Mouse (Mus musculus): Measurements from ENCODE around the gene Golga4. TPM values are rescaled to one million over a fixed set of nuclear protein-coding genes. Genes with fewer than 3 reads are reported as not detected.
A peak's percentile ranks its signal among the peaks of the same experiment; 100 is the strongest.

Gene Golga4
- 30.6 and 35.6 TPM in 2 replicates for polyA plus RNA-seq (2015; fragmentation: Nextera tagmentation; extraction: Ambion mirVana)

DNA sequence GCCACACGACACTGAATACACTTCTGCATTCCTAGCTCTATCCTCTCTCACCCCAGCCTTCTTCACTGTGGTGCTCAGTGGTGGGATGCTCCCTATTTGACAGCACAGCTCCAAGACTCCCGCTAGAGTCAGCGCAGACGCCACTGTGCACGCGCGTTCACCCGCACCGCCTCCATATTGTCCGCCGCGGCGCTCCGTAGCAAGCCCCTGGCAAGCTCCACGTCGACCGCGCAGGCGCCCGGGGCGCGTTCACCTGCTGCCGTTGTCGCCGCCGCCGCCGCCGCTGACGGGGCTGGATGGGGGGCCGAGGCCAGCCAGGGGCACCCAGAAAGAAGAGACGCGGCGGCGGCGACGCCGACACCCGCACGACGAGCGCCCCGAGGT, at the start of gene Golga4:
TSS of gene Golga4 (plus strand) at position 248 of the 384 bp plus-strand sequence.
- DNase-seq (ENCODE audit: low spot score) (peak; percentile 90), ATAC-seq (peak; percentile 91)
- H3K4me3 ChIP-seq (ENCODE audit: low read depth, low read length) = peak within 1 kb of the TSS; percentile 90
- WGBS = under 1% methylated on average over 38 of the region's 43 CpGs
- peak within 1 kb of the TSS; percentile 68 for H3K9ac ChIP-seq (replicated peaks; ENCODE audit: low read depth)
- peak within 1 kb of the TSS; percentile 66 for H3K27ac ChIP-seq (ENCODE audit: low read length)
- TF ChIP-seq CTCF (IDR thresholded peaks at IDR 0.05) (no peak), EP300 (IDR thresholded peaks at IDR 0.05) (no peak)
- no peaks in the 10 kb centered on the region for H3K9me3 ChIP-seq (ENCODE audit: low read length)
- H3K27me3 ChIP-seq (replicated peaks; ENCODE audit: insufficient read depth, low read length) = no peaks in the 10 kb centered on the region
- peak within 1 kb of the TSS; percentile 93 for H3K4me2 ChIP-seq (replicated peaks; ENCODE audit: low read depth, low read length)
- H3K4me1 ChIP-seq (ENCODE audit: insufficient read depth, low read depth, low read length) = peaks cover 10% of the 10 kb centered on the region; the same call in 1 of the 2 replicates
- no peaks in the 10 kb centered on the region for H3K36me3 ChIP-seq (ENCODE audit: insufficient read depth, low read length)

- H3K9ac ChIP-seq (replicated peaks; ENCODE audit: low read depth) = no peak overlapping the region
- H3K27me3 ChIP-seq (replicated peaks; ENCODE audit: insufficient read depth, low read length) = no peaks in the 10 kb centered on the region
- no peaks in the 10 kb centered on the region for H3K36me3 ChIP-seq (ENCODE audit: insufficient read depth, low read length)
- WGBS = 24% methylated on average over 5 of the region's 6 CpGs
- no peak overlapping the region for H3K27ac ChIP-seq (ENCODE audit: low read length)
- DNase-seq (ENCODE audit: low spot score) (no peak), ATAC-seq (no peak; the same call in 1 of the 2 replicates)
- no peak overlapping the region for H3K4me2 ChIP-seq (replicated peaks; ENCODE audit: low read depth, low read length)
- TF ChIP-seq CTCF (IDR thresholded peaks at IDR 0.05) = no peak
- no peak for TF ChIP-seq EP300 (IDR thresholded peaks at IDR 0.05)
- no peaks in the 10 kb centered on the region for H3K9me3 ChIP-seq (ENCODE audit: low read length)
- no peaks in the 10 kb centered on the region; the same call in 1 of the 2 replicates for H3K4me1 ChIP-seq (ENCODE audit: insufficient read depth, low read depth, low read length)
- H3K4me3 ChIP-seq (ENCODE audit: low read depth, low read length) = no peak overlapping the region
Measured at GRCm38 (mm10) chr9:118456405-118456804, 49.7 kb upstream of the Golga4 start.

- Histone ChIP-seq H3K4me3 (ENCODE audit: low read depth, low read length) (no peak overlapping the region), H3K27me3 (replicated peaks; ENCODE audit: insufficient read depth, low read length) (no peaks in the 10 kb centered on the region), H3K9ac (replicated peaks; ENCODE audit: low read depth) (no peak overlapping the region), H3K36me3 (ENCODE audit: insufficient read depth, low read length) (no peaks in the 10 kb centered on the region), H3K4me2 (replicated peaks; ENCODE audit: low read depth, low read length) (no peak overlapping the region), H3K9me3 (ENCODE audit: low read length) (no peaks in the 10 kb centered on the region), H3K4me1 (ENCODE audit: insufficient read depth, low read depth, low read length) (no peaks in the 10 kb centered on the region; the same call in 1 of the 2 replicates), H3K27ac (ENCODE audit: low read length) (no peak overlapping the region)
- TF ChIP-seq EP300 (IDR thresholded peaks at IDR 0.05) (no peak), CTCF (IDR thresholded peaks at IDR 0.05) (no peak)
- ATAC-seq (no peak), DNase-seq (ENCODE audit: low spot score) (no peak)
- 17% methylated on average over 5 of the region's 5 CpGs for WGBS
Measured at GRCm38 (mm10) chr9:118458039-118458438, 48.0 kb upstream of the Golga4 start.

DNA sequence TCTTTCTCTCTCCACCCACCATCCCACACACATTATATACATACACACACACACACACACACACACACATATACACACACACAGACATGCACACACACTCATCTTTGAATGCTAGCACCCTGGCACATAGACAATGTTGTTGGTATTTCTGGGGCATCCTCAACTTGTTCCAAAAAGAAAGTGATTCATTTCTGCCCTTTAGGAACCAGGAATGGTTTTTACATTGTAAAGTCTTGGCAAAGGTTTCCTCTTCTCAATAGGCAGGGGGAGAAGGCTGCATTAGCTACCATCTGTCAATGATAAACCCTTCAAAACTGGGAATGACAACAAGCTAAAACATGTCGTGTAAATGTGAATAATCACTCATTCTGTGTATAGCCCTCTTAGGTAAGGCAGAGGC, 42.0 kb upstream of the Golga4 start:
- DNase-seq (ENCODE audit: low spot score) (no peak), ATAC-seq (no peak)
- H3K4me3 ChIP-seq (ENCODE audit: low read depth, low read length) = no peak overlapping the region
- H3K27ac ChIP-seq (ENCODE audit: low read length) = no peak overlapping the region
- TF ChIP-seq EP300 (IDR thresholded peaks at IDR 0.05) = no peak
- no peak for TF ChIP-seq CTCF (IDR thresholded peaks at IDR 0.05)
- no peaks in the 10 kb centered on the region for H3K9me3 ChIP-seq (ENCODE audit: low read length)
- H3K4me2 ChIP-seq (replicated peaks; ENCODE audit: low read depth, low read length) = no peak overlapping the region
- H3K4me1 ChIP-seq (ENCODE audit: insufficient read depth, low read depth, low read length) = no peaks in the 10 kb centered on the region
- WGBS = 39% methylated on average over 1 of the region's 1 CpGs
- peaks cover 12% of the 10 kb centered on the region; the same call in 1 of the 2 replicates for H3K27me3 ChIP-seq (replicated peaks; ENCODE audit: insufficient read depth, low read length)
- no peaks in the 10 kb centered on the region for H3K36me3 ChIP-seq (ENCODE audit: insufficient read depth, low read length)
- H3K9ac ChIP-seq (replicated peaks; ENCODE audit: low read depth) = no peak overlapping the region

GRCm38 (mm10) chr9:118468301-118468700, 37.8 kb upstream of the Golga4 start:
- H3K4me3 ChIP-seq (ENCODE audit: low read depth, low read length) = no peak overlapping the region

GRCm38 (mm10) chr9:118469272-118469671, 36.8 kb upstream of the Golga4 start:
- Histone ChIP-seq H3K4me2 (replicated peaks; ENCODE audit: low read depth, low read length) (no peak overlapping the region), H3K36me3 (ENCODE audit: insufficient read depth, low read length) (no peaks in the 10 kb centered on the region), H3K27ac (ENCODE audit: low read length) (no peak overlapping the region), H3K27me3 (replicated peaks; ENCODE audit: insufficient read depth, low read length) (peaks cover 17% of the 10 kb centered on the region; the same call in 1 of the 2 replicates), H3K9me3 (ENCODE audit: low read length) (no peaks in the 10 kb centered on the region), H3K9ac (replicated peaks; ENCODE audit: low read depth) (no peak overlapping the region), H3K4me1 (ENCODE audit: insufficient read depth, low read depth, low read length) (no peaks in the 10 kb centered on the region), H3K4me3 (ENCODE audit: low read depth, low read length) (no peak overlapping the region)
- ATAC-seq (no peak), DNase-seq (ENCODE audit: low spot score) (no peak)
- WGBS = 21% methylated on average over 16 of the region's 16 CpGs
- TF ChIP-seq CTCF (IDR thresholded peaks at IDR 0.05) = no peak
- TF ChIP-seq EP300 (IDR thresholded peaks at IDR 0.05) = no peak

More at GRCm38 (mm10) chr9:118468301-118468700, 37.8 kb upstream of the Golga4 start:
- Histone ChIP-seq H3K4me1 (ENCODE audit: insufficient read depth, low read depth, low read length) (no peaks in the 10 kb centered on the region), H3K9ac (replicated peaks; ENCODE audit: low read depth) (no peak overlapping the region), H3K9me3 (ENCODE audit: low read length) (no peaks in the 10 kb centered on the region), H3K27me3 (replicated peaks; ENCODE audit: insufficient read depth, low read length) (peaks cover 16% of the 10 kb centered on the region; the same call in 1 of the 2 replicates), H3K36me3 (ENCODE audit: insufficient read depth, low read length) (no peaks in the 10 kb centered on the region), H3K27ac (ENCODE audit: low read length) (no peak overlapping the region), H3K4me2 (replicated peaks; ENCODE audit: low read depth, low read length) (no peak overlapping the region)
- 5% methylated on average over 14 of the region's 14 CpGs for WGBS
- no peak for TF ChIP-seq CTCF (IDR thresholded peaks at IDR 0.05)
- no peak for TF ChIP-seq EP300 (IDR thresholded peaks at IDR 0.05)
- DNase-seq (ENCODE audit: low spot score) (no peak), ATAC-seq (no peak)

DNA sequence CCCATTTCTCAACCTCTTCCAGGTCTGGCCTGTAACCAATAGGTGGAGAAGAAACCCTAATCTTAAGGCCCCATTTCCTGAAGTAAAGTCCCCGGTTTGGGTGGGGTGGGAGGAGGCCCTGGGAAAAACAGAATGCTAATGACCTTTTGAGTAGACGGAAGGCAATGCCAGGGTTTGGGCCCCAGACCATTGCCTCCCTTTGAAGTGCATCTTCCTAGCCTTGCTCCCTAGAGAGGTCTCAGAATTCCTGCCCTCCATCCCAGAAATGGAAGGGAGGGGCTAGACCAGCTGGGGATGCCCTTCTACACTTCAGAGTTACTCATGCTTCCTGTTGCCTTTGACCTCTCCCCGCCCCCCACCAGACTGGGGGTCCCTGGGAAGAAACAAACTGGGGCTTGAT, 34.8 kb upstream of the Golga4 start:
- Histone ChIP-seq H3K27me3 (replicated peaks; ENCODE audit: insufficient read depth, low read length) (peaks cover 37% of the 10 kb centered on the region), H3K4me2 (replicated peaks; ENCODE audit: low read depth, low read length) (no peak overlapping the region), H3K4me3 (ENCODE audit: low read depth, low read length) (no peak overlapping the region), H3K36me3 (ENCODE audit: insufficient read depth, low read length) (no peaks in the 10 kb centered on the region), H3K4me1 (ENCODE audit: insufficient read depth, low read depth, low read length) (no peaks in the 10 kb centered on the region), H3K9ac (replicated peaks; ENCODE audit: low read depth) (no peak overlapping the region), H3K27ac (ENCODE audit: low read length) (no peak overlapping the region), H3K9me3 (ENCODE audit: low read length) (no peaks in the 10 kb centered on the region)
- ATAC-seq (no peak), DNase-seq (ENCODE audit: low spot score) (no peak)
- WGBS = 25% methylated on average over 3 of the region's 3 CpGs
- TF ChIP-seq EP300 (IDR thresholded peaks at IDR 0.05) (no peak), CTCF (IDR thresholded peaks at IDR 0.05) (no peak)

Measured in lung, postnatal 0 days (tissue).